Mouse (Mus musculus): ENCODE results near the gene Rgs18.

Rgs18 gene

GRCm38 (mm10) chr1:144775331-144775730 lies at the start of gene Rgs18:
Gene Rgs18 (minus strand): TSS chr1:144775435.
- no peak for DNase-seq (ENCODE audit: low read depth)

GRCm38 (mm10) chr1:144774394-144774793 lies 841 bp downstream of the Rgs18 start:
- no peak for DNase-seq (ENCODE audit: low read depth)

GRCm38 (mm10) chr1:144766218-144766617 lies 9.0 kb downstream of the Rgs18 start:
- no peak for DNase-seq (ENCODE audit: low read depth)

- DNase-seq (ENCODE audit: low read depth), result no peak
Observed at GRCm38 (mm10) chr1:144760792-144761191, 14.4 kb downstream of the Rgs18 start.

- no peak for DNase-seq (ENCODE audit: low read depth)
Observed at GRCm38 (mm10) chr1:144750763-144751162, 24.5 kb downstream of the Rgs18 start.

- no peak for DNase-seq (ENCODE audit: low read depth)
Observed at GRCm38 (mm10) chr1:144746182-144746581, 29.1 kb downstream of the Rgs18 start.

GRCm38 (mm10) chr1:144737739-144738138 lies 37.5 kb downstream of the Rgs18 start:
- no peak for DNase-seq (ENCODE audit: low read depth)

GRCm38 (mm10) chr1:144720736-144721135 lies 54.5 kb downstream of the Rgs18 start:
- DNase-seq (ENCODE audit: low read depth), result no peak

- no peak for DNase-seq (ENCODE audit: low read depth)
Observed at GRCm38 (mm10) chr1:144704373-144704772, 70.9 kb downstream of the Rgs18 start.
